Mouse (Mus musculus) ovary, adult 18-20 months (tissue): ENCODE measurements around the gene Gm8122.
"Not testable (repeated sequence)": the region's sequence is repeated elsewhere in the genome, so short reads cannot be mapped to it uniquely, and the experiment has no call there.

Experiments used
- DNase-seq: peaks from one replicate; pipeline ENCODE4 v3.0.0; 2022; ENCODE audit warnings: low spot score, mixed read lengths

Gm8122 gene

DNA sequence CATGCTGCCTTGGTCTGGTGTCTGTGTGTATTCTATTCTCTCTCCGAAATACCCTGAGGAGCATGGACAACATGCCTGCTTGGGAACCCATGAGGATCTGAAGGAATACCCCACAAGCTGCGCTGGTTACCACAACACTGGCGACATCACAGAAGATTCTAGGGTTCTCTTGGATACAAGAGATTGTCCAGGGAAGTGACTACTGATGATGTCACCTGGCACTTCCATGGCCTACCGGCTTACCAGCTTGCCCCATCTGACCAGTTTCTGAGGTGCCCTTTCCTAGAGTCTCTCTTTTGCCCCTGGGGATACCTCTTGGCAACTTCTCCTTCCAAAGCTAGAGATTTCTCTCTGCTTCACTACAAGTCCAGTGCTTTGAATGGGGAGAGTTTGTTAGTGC lies at the start of gene Gm8122:
Gene Gm8122, minus strand, starts transcription at position 101 of the 400 bp plus-strand sequence.
- DNase-seq, result not testable (repeated sequence)

DNA sequence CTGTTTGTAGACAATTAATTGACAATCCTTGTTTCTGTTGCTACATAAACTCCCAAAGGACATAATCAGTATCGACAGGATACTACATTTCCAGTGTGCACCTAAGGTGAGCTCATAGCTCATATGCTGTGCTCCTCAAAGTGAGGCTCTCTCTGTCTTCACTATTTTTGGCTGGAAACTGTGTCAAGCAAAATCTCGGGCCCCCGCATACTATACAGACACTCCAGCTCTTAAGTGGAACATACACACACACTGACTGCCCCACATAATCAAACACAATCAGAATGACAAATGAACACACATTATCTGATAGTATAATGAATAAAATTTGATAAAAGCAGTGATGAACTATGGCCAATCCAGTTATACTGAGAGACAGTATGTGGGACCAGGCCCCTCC lies 43.6 kb upstream of the Gm8122 start:
- DNase-seq, result not testable (repeated sequence)

DNA sequence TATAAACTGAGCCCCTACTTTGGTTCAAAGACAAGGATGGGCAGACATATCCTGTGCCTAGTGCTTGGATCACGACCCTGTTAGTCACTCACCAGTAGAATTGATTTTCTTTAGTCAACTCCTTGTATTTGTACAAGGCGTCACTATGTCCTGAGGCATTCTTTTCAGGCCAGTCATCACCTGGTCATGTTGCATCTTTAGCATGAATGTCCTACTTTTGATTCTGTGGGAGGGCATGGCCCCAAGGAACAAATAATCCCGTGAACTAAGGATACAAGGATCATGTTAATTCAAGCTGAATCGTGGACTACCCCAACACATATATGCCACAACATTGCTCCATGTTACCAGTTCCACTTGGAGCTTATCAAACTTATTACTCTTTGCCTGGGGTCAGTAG lies 43.0 kb upstream of the Gm8122 start:
- not testable (repeated sequence) for DNase-seq

GRCm38 (mm10) chr14:43277468-43277867 lies 42.4 kb upstream of the Gm8122 start:
- DNase-seq, result not testable (repeated sequence)

- not testable (repeated sequence) for DNase-seq
These were observed 40.6 kb upstream of the Gm8122 start for GRCm38 (mm10) chr14:43275752-43276151.

- DNase-seq, result not testable (repeated sequence)
These were observed 39.9 kb upstream of the Gm8122 start, which contains the start of gene Gm9732 for GRCm38 (mm10) chr14:43274986-43275511. Gene Gm9732, plus strand, starts transcription at chr14:43275036.

DNA sequence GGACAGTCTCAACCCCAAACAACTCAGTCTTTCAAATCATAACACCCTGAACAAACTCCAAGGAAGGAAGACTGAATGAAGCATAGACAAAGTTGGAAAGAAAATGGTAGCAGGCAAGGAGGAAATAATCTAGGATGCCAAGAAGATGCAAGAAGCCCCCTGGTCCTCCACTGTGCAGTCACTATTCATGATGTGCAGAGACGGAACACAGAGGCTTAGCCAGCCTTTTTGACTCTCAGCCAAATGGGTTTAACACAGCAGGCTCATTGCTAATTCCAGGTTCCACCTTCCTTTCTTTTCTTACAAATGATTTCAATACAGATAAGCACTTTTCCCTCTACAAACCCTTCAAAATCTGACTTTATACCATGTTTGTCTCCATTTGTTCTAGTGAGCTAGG lies 38.1 kb upstream of the Gm8122 start:
- not testable (repeated sequence) for DNase-seq

DNA sequence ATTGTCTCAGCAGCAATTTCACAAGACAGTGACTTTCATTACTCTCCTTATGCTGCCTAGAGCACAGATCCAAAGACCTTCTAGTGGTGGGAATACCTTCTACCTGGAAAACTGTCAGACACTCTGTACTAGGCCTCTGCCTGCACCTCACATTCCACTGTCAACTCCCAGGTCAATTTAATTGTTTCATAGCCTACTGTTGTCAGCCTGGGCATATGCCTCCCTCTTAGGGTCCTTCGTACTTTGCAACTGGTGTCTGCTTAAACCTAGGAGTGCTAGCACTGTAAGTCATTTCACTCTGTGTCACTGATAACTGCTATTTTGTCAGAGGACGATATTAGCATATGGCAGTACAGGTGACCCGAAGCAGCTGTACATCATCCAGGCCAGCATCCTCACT lies 34.1 kb upstream of the Gm8122 start:
- not testable (repeated sequence) for DNase-seq

GRCm38 (mm10) chr14:43268521-43269084 lies 33.5 kb upstream of the Gm8122 start:
- not testable (repeated sequence) for DNase-seq

DNA sequence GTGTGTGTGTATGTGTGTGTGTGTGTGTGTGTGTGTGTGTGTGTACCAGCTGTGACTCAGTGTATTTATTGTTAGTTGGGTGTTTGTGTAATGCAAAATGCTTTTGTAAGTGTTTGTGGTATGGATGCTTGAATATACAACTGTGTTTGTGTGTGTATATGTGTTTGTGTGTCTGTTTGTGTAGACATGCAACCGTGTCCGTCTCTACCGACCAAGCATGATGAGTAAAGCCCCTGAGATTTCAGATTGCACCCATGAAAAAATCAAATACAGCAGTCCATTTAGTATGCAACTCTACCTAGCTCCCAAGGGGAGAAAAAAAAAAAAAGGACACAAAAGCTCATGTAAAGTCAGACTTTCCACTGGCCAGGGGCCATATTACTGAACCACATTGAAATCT lies 28.3 kb upstream of the Gm8122 start:
- not testable (repeated sequence) for DNase-seq

- not testable (repeated sequence) for DNase-seq
These were observed 23.2 kb upstream of the Gm8122 start, which contains the start of gene Gm8126 for GRCm38 (mm10) chr14:43258349-43258748. Gene Gm8126, plus strand, starts transcription at chr14:43258649.

- not testable (repeated sequence) for DNase-seq
These were observed 21.4 kb upstream of the Gm8122 start for GRCm38 (mm10) chr14:43256511-43256910.

DNA sequence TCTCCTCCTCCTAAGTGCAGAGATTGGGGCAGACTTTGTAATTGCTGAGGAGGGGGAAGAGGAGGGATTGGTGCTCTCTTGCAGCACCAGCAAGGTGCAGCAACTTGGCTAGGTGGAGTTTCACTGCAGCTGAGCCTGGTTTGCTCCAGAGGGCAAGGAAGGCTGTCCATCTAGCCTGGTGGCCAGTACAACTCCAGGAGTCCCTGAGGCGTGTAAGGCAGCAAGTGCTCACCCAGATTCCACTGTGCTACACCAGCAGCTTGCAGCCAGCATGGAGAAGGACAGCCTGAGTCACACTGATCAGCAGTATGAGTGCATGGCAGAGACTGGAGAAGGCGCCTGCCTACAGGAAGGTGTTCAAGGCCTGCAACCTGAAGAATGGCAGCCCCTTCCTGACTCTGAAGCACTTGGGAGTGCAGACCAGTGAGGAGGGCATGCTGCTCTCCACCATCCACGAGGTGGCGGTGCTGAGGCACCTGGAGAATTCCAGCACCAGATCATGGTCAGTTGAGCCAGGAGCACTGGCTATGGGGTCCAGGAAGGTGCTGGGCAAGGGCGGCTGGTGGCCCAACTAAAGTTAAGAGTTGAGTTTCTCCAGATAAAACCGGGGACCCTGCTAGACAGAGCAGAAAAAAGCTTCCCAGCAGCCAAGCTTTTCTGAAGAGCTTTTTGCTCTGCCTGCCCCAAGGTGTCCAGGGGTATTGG lies 15.6 kb upstream of the Gm8122 start:
- DNase-seq, result not testable (repeated sequence)

DNA sequence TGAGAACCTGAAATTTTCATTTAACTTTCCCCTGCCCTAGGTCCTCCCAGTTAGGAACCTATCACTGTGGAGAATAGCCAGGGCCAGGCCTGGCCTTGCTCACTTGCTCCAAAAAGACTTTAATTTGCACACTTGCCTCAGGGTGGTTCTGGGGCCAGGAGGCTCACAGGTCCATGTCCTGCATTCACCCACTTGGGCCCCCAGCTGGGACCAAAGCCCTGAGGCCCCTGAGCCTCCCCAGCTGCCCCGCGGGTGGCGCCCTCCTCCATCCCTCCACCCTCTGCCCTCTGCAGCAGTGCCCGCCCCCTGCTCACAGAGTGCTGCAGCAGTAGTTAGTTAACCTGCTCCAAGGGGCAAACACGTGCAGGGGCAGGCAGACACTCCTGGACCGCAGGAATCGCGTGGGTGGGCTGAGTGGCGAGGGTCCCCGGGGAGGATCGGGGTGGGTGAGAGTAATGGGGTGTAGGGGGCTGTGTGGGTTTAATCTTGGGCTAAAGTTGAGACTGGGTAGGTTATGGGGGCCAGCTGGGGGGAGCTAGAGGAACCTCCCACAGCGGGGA lies 14.6 kb upstream of the Gm8122 start:
- not testable (repeated sequence) for DNase-seq

DNA sequence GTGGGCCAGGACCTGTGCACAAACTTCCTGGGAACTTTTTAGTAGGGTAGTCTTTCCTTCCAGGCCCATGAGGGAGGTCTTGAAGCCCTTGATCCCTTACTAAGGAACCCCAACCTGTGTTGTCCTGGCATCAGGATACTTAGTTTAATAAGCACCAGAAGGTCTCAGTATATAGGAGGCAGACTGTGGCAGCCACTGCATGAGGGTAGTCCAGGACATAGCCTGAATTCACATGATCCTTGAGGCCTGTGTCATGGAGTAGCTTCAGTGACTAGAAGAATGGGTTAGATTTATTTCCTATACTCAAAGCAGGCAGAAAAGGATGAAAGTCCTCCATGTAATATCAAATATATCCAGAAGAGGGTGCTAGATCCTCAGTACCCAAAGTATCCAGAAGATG lies 2.7 kb upstream of the Gm8122 start:
- DNase-seq, result not testable (repeated sequence)
